Mouse (Mus musculus) mammary gland, adult 2 months (tissue): ENCODE results near the gene Plk5. TPM values are rescaled to one million over a fixed set of nuclear protein-coding genes. Genes with fewer than 3 reads are reported as not detected.

Experiments used
- polyA plus RNA-seq: library from polyadenylated mRNA; depleted of rRNA; stranded (reverse); fragments of >200 nt; gene quantifications from 2 replicates; pipeline ENCODE4 v1.2.3, GENCODE M21; 2012; ENCODE audit warnings: low replicate concordance; rRNA removed

Plk5 gene
- 2.2 and 3.0 TPM in 2 replicates for polyA plus RNA-seq

GRCm38 (mm10) chr10:80356001-80356682 lies at the start of gene Plk5:
TSS of gene Plk5 (plus strand) at chr10:80356459.

GRCm38 (mm10) chr10:80320340-80320760 lies 35.9 kb upstream of the Plk5 start, which contains the start of gene 2310011J03Rik:
TSS of gene 2310011J03Rik (minus strand) at chr10:80320537.

GRCm38 (mm10) chr10:80329273-80330081 lies 26.8 kb upstream of the Plk5 start, which contains the start of the genes Pcsk4 and Reep6:
TSS of gene Pcsk4 (minus strand) at chr10:80329498.
TSS of gene Reep6 (plus strand) at chr10:80329953.

GRCm38 (mm10) chr10:80348244-80348781 lies 7.9 kb upstream of the Plk5 start, which contains the start of gene Adamtsl5:
TSS of gene Adamtsl5 (minus strand) at chr10:80348412.

GRCm38 (mm10) chr10:80387522-80387959 lies 31.3 kb downstream of the Plk5 start, which contains the start of gene Mex3d:
TSS of gene Mex3d (minus strand) at chr10:80387659.

GRCm38 (mm10) chr10:80399191-80399972 lies 43.1 kb downstream of the Plk5 start, which contains the start of gene Mbd3:
TSS of gene Mbd3 (minus strand) at chr10:80399550.

GRCm38 (mm10) chr10:80406684-80407501 lies 50.6 kb downstream of the Plk5 start, which contains the start of gene Uqcr11:
TSS of gene Uqcr11 (minus strand) at chr10:80406830.

Other genes starting within 250 kb of the Plk5 start
- 164 and 186 TPM in 2 replicates for gene Stk11, start 240.7 kb upstream of the Plk5 start, polyA plus RNA-seq
- 1,044 and 2,712 TPM in 2 replicates for gene Atp5d, start 217.8 kb upstream of the Plk5 start, polyA plus RNA-seq
- gene Cbarp, start 215.6 kb upstream of the Plk5 start, polyA plus RNA-seq: 27.7 and 53.0 TPM in 2 replicates
- gene Midn, start 208.2 kb upstream of the Plk5 start, polyA plus RNA-seq: 83.5 and 239 TPM in 2 replicates
- 93.4 and 153 TPM in 2 replicates for gene Cirbp, start 190.5 kb upstream of the Plk5 start, polyA plus RNA-seq
- gene 1600002K03Rik, start 183.5 kb upstream of the Plk5 start, polyA plus RNA-seq: 11.7 and 15.0 TPM in 2 replicates
- 5.0 and 12.1 TPM in 2 replicates for gene Efna2, start 177.0 kb upstream of the Plk5 start, polyA plus RNA-seq
- gene Mum1, start 130.0 kb upstream of the Plk5 start, polyA plus RNA-seq: 45.9 and 46.8 TPM in 2 replicates
- gene Ndufs7, start 107.3 kb upstream of the Plk5 start, polyA plus RNA-seq: 857 and 948 TPM in 2 replicates
- 41.6 and 54.2 TPM in 2 replicates for gene Gamt, start 95.4 kb upstream of the Plk5 start, polyA plus RNA-seq
- gene Dazap1, start 95.0 kb upstream of the Plk5 start, polyA plus RNA-seq: 40.3 and 92.4 TPM in 2 replicates
- 1,242 and 1,668 TPM in 2 replicates for gene Rps15, start 64.0 kb upstream of the Plk5 start, polyA plus RNA-seq
- 1.4 and 1.9 TPM in 2 replicates for gene Apc2, start 60.5 kb upstream of the Plk5 start, polyA plus RNA-seq
- gene 2310011J03Rik, start 35.9 kb upstream of the Plk5 start, polyA plus RNA-seq: 57.6 and 67.1 TPM in 2 replicates
- 18.9 and 31.0 TPM in 2 replicates for gene Pcsk4, start 27.0 kb upstream of the Plk5 start, polyA plus RNA-seq
- gene Reep6, start 26.5 kb upstream of the Plk5 start, polyA plus RNA-seq: 17.8 and 36.0 TPM in 2 replicates
- 47.3 and 58.2 TPM in 2 replicates for gene Adamtsl5, start 8.0 kb upstream of the Plk5 start, polyA plus RNA-seq
- 13.8 and 47.5 TPM in 2 replicates for gene Mex3d, start 31.2 kb downstream of the Plk5 start, polyA plus RNA-seq
- 134 and 161 TPM in 2 replicates for gene Mbd3, start 43.1 kb downstream of the Plk5 start, polyA plus RNA-seq
- 1,950 and 2,616 TPM in 2 replicates for gene Uqcr11, start 50.4 kb downstream of the Plk5 start, polyA plus RNA-seq
- 78.7 and 199 TPM in 2 replicates for gene Tcf3, start 77.2 kb downstream of the Plk5 start, polyA plus RNA-seq
- not detected in 2 replicates for gene Onecut3, start 138.4 kb downstream of the Plk5 start, polyA plus RNA-seq
- gene Atp8b3, start 182.7 kb downstream of the Plk5 start, polyA plus RNA-seq: 0.05 and 0.06 TPM in 2 replicates
- 51.6 and 93.8 TPM in 2 replicates for gene Rexo1, start 205.1 kb downstream of the Plk5 start, polyA plus RNA-seq
- 17.2 and 59.7 TPM in 2 replicates for gene Klf16, start 220.9 kb downstream of the Plk5 start, polyA plus RNA-seq
- gene Abhd17a, start 233.9 kb downstream of the Plk5 start, polyA plus RNA-seq: 205 and 464 TPM in 2 replicates
- 135 and 145 TPM in 2 replicates for gene Scamp4, start 246.4 kb downstream of the Plk5 start, polyA plus RNA-seq
- gene Adat3, start 246.4 kb downstream of the Plk5 start, polyA plus RNA-seq: 11.8 and 32.4 TPM in 2 replicates
- gene Gm49322, start 249.6 kb downstream of the Plk5 start, polyA plus RNA-seq: 2.7 and 3.6 TPM in 2 replicates